Mouse (Mus musculus): Measurements from ENCODE around the gene Raf1. TPM values are rescaled to one million over a fixed set of nuclear protein-coding genes. Genes with fewer than 3 reads are reported as not detected.

The Raf1 gene
- total and polyA plus RNA-seq, 2 experiments from 2014 or later, result 90.5 to 204 TPM

DNA sequence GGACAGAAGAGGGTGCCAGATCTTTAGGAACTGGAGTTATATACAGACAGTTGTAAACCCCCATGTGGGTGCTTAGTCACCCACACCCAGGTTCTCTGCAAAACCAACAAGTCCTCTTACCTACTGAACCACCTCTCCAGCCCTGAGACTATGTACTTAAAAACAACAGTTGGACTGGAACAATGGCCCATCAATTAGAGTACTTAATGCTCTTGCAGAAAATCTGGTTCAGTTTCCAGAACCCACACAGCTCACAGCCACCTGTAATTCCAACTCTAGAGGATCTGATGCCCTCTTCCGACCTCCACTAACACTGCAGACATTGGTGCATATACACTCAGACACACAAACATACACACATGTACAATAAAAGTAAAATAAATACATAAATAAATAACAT lies 3.7 kb downstream of the Raf1 start:
- WGBS, result 88% methylated on average over 1 of the region's 1 CpGs
- DNase-seq (ENCODE audit: low spot score) (no peak), ATAC-seq (no peak)
- Histone ChIP-seq H3K9me3 (ENCODE audit: low read length) (no peaks in the 10 kb centered on the region), H3K27me3 (ENCODE audit: insufficient read depth, low read length) (no peaks in the 10 kb centered on the region), H3K4me1 (ENCODE audit: insufficient read depth, low read length) (peaks cover 13% of the 10 kb centered on the region), H3K9ac (replicated peaks; ENCODE audit: low read length) (no peak overlapping the region), H3K36me3 (ENCODE audit: insufficient read depth, low read length) (no peaks in the 10 kb centered on the region), H3K27ac (no peak overlapping the region), H3K4me3 (ENCODE audit: low read length) (no peak overlapping the region), H3K4me2 (ENCODE audit: low read depth, low read length) (no peak overlapping the region)
- no peak for TF ChIP-seq CTCF (IDR thresholded peaks at IDR 0.05; ENCODE audit: low read depth)

GRCm38 (mm10) chr6:115666641-115667040 lies 9.8 kb downstream of the Raf1 start:
- Histone ChIP-seq H3K27ac (no peak overlapping the region), H3K4me2 (ENCODE audit: low read depth, low read length) (no peak overlapping the region), H3K4me1 (ENCODE audit: insufficient read depth, low read length) (no peaks in the 10 kb centered on the region), H3K27me3 (ENCODE audit: insufficient read depth, low read length) (no peaks in the 10 kb centered on the region), H3K36me3 (ENCODE audit: insufficient read depth, low read length) (no peaks in the 10 kb centered on the region), H3K9ac (replicated peaks; ENCODE audit: low read length) (no peak overlapping the region), H3K4me3 (ENCODE audit: low read length) (no peak overlapping the region), H3K9me3 (ENCODE audit: low read length) (no peaks in the 10 kb centered on the region)
- ATAC-seq (no peak), DNase-seq (ENCODE audit: low spot score) (no peak)
- no peak for TF ChIP-seq CTCF (IDR thresholded peaks at IDR 0.05; ENCODE audit: low read depth)
- WGBS, result 90% methylated on average over 4 of the region's 4 CpGs

- WGBS, result 94% methylated on average over 3 of the region's 3 CpGs
- Histone ChIP-seq H3K9ac (replicated peaks; ENCODE audit: low read length) (no peak overlapping the region), H3K36me3 (ENCODE audit: insufficient read depth, low read length) (no peaks in the 10 kb centered on the region), H3K27me3 (ENCODE audit: insufficient read depth, low read length) (no peaks in the 10 kb centered on the region), H3K4me1 (ENCODE audit: insufficient read depth, low read length) (no peaks in the 10 kb centered on the region), H3K9me3 (ENCODE audit: low read length) (no peaks in the 10 kb centered on the region), H3K4me3 (ENCODE audit: low read length) (no peak overlapping the region), H3K27ac (no peak overlapping the region), H3K4me2 (ENCODE audit: low read depth, low read length) (no peak overlapping the region)
- ATAC-seq (no peak), DNase-seq (ENCODE audit: low spot score) (no peak)
- TF ChIP-seq CTCF (IDR thresholded peaks at IDR 0.05; ENCODE audit: low read depth), result no peak
Measured at GRCm38 (mm10) chr6:115664268-115664667, 12.2 kb downstream of the Raf1 start.

DNA sequence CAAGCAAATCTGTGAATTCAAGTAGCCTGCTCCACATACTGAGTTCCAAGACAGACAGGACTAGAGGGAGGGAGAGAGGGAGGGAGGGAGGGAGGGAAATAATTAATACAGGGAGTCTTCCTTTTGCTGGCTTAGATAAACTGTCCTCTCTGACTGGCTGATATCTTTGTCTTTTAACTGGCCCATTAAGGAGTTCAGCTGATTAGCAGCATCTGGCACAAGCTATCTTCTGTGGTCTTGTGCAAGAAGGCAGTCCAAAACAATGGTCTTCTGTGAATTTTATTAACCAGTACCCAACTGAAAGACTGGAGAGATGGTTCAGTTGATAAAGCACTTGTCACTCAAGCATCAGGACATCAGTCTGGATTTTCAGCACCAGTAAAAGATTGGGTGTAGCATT lies 17.6 kb downstream of the Raf1 start:
- Histone ChIP-seq H3K36me3 (ENCODE audit: insufficient read depth, low read length) (no peaks in the 10 kb centered on the region), H3K9me3 (ENCODE audit: low read length) (no peaks in the 10 kb centered on the region), H3K4me1 (ENCODE audit: insufficient read depth, low read length) (no peaks in the 10 kb centered on the region), H3K27me3 (ENCODE audit: insufficient read depth, low read length) (no peaks in the 10 kb centered on the region), H3K9ac (replicated peaks; ENCODE audit: low read length) (no peak overlapping the region), H3K4me3 (ENCODE audit: low read length) (no peak overlapping the region), H3K4me2 (ENCODE audit: low read depth, low read length) (no peak overlapping the region), H3K27ac (no peak overlapping the region)
- no peak for DNase-seq (ENCODE audit: low spot score)
- no peak for TF ChIP-seq CTCF (IDR thresholded peaks at IDR 0.05; ENCODE audit: low read depth)
- no peak for ATAC-seq

- Histone ChIP-seq H3K36me3 (ENCODE audit: insufficient read depth, low read length) (no peaks in the 10 kb centered on the region), H3K4me2 (ENCODE audit: low read depth, low read length) (no peak overlapping the region), H3K9me3 (ENCODE audit: low read length) (no peaks in the 10 kb centered on the region), H3K9ac (replicated peaks; ENCODE audit: low read length) (no peak overlapping the region), H3K4me3 (ENCODE audit: low read length) (no peak overlapping the region), H3K4me1 (ENCODE audit: insufficient read depth, low read length) (no peaks in the 10 kb centered on the region), H3K27ac (no peak overlapping the region), H3K27me3 (ENCODE audit: insufficient read depth, low read length) (no peaks in the 10 kb centered on the region)
- WGBS, result 52% methylated on average over 2 of the region's 2 CpGs
- ATAC-seq (no peak), DNase-seq (ENCODE audit: low spot score) (no peak)
- no peak for TF ChIP-seq CTCF (IDR thresholded peaks at IDR 0.05; ENCODE audit: low read depth)
Measured at GRCm38 (mm10) chr6:115653939-115654338, 22.5 kb downstream of the Raf1 start.

DNA sequence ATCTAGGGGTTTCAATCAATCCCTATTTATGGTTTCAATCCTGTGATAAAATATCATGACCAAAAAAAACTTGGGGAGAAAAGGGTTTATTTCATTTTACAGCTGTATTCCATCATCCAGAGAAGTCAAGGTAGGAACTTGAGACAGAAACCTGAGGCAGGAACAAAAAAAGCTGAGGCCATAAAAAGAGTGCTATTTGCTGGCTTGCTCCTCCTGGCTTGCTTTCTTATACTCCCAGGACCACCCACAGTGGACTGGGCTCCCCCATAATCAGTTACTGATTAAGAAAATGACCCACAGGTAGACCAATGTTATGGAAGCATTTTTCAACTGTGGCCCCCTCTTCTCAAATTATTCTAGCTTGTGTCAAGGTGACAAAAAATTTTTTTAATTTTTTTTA lies 24.7 kb downstream of the Raf1 start:
- no peak for TF ChIP-seq CTCF (IDR thresholded peaks at IDR 0.05; ENCODE audit: low read depth)
- Histone ChIP-seq H3K27ac (no peak overlapping the region), H3K4me1 (ENCODE audit: insufficient read depth, low read length) (no peaks in the 10 kb centered on the region), H3K4me2 (ENCODE audit: low read depth, low read length) (no peak overlapping the region), H3K9me3 (ENCODE audit: low read length) (no peaks in the 10 kb centered on the region), H3K9ac (replicated peaks; ENCODE audit: low read length) (no peak overlapping the region), H3K36me3 (ENCODE audit: insufficient read depth, low read length) (no peaks in the 10 kb centered on the region), H3K4me3 (ENCODE audit: low read length) (no peak overlapping the region), H3K27me3 (ENCODE audit: insufficient read depth, low read length) (no peaks in the 10 kb centered on the region)
- ATAC-seq (no peak), DNase-seq (ENCODE audit: low spot score) (no peak)

DNA sequence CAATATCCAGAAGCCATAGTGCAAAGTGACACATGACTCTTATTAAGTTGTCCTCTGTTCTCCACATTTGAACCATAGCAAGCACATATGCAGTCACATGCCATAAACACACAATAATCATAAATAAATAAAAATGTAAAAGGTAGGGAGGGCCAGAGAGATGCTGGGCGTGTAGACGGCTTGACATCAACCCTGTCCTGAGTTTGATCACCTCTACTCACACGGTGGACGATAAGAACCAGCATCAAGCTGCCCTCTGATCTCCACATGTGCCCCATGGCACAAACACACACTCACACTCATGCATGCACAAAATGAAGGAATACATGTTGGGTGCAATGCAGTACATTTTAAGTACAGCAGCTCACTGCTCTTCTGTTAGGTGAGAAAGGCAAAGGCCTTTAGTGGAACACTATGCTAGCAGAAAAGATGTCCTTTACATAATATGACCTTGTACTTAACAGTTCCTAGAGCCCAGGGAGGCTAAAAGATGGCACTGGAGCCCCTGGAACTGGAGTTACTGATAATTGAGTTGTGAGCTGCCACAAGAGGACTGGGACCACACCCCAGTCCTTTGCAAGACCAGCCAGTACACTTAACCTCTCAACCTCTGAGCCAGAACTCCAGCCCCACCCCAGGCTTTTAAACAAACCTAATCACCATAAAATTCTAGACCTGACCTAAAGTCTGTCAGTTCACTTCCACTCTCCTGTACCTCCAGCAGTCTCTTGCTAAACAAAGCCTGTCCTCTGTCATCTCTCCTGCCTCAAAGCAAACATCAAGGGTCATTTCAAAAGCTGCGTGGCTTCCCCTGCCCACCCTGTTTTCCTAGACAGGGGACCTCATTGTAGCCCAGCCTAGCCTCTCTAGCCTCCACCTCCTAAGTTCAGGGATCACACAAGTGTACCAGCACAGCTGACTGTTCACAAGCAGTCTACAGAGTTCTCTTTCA lies 25.7 kb downstream of the Raf1 start:
- DNase-seq (ENCODE audit: low spot score) (no peak), ATAC-seq (no peak)
- no peak overlapping the region for H3K4me2 ChIP-seq (ENCODE audit: low read depth, low read length)
- no peak overlapping the region for H3K4me3 ChIP-seq (ENCODE audit: low read length)
- no peak overlapping the region for H3K9ac ChIP-seq (replicated peaks; ENCODE audit: low read length)
- WGBS, result 56% methylated on average over 5 of the region's 5 CpGs
- H3K36me3 ChIP-seq (ENCODE audit: insufficient read depth, low read length), result no peaks in the 10 kb centered on the region
- no peaks in the 10 kb centered on the region for H3K4me1 ChIP-seq (ENCODE audit: insufficient read depth, low read length)
- H3K27me3 ChIP-seq (ENCODE audit: insufficient read depth, low read length), result no peaks in the 10 kb centered on the region
- no peaks in the 10 kb centered on the region for H3K9me3 ChIP-seq (ENCODE audit: low read length)
- no peak overlapping the region for H3K27ac ChIP-seq
- no peak for TF ChIP-seq CTCF (IDR thresholded peaks at IDR 0.05; ENCODE audit: low read depth)

All from hindbrain, postnatal 0 days (tissue).